Mouse (Mus musculus): ENCODE data around the gene Hoxc13.

GRCm38 (mm10) chr15:102977423-102977974 lies 56.6 kb downstream of the Hoxc13 start:
- TF ChIP-seq MYOG (IDR thresholded peaks at IDR 0.05; ENCODE audit: control insufficient read depth in 1 of 3, insufficient read depth in 1 of 3, insufficient read length in 2 of 3, low read depth in 2 of 3) (no peak), POLR2A (IDR thresholded peaks at IDR 0.05; ENCODE audit: insufficient read length, low read depth) (no peak), TCF12 (IDR thresholded peaks at IDR 0.05; ENCODE audit: insufficient read depth, poor library complexity, severe bottlenecking) (no peak), POLR2AphosphoS2 (IDR thresholded peaks at IDR 0.05; ENCODE audit: insufficient read length, low read depth) (no peak)
